In genomic region chr12:102652420-102652819, GRCm38 (mm10) we compare ENCODE assay signal across 11 mouse cellular contexts. TPM values are rescaled to one million over a fixed set of nuclear protein-coding genes. Genes with fewer than 3 reads are reported as not detected.
DNase-seq lines count a peak whose midpoint lies in the region; ATAC-seq and TF ChIP-seq lines count a peak whose summit lies in the region.
"Had no signal": no experiment of that assay in that cellular context is flagged by ENCODE, and none has a peak within 500 bp of the region (broad histone marks: within the 10 kb centered on the region; RNA-seq: fewer than 3 reads in every experiment).

No protein-coding gene starts in this region.

- H3K9ac ChIP-seq in liver, postnatal 0 days (replicated peaks), result no peak overlapping the region
- H3K9ac ChIP-seq in liver, embryonic 11.5 days (ENCODE audit: low read depth, low read length), result no peak overlapping the region
- H3K9ac ChIP-seq: embryonic facial prominence, embryonic 13.5 days; liver, embryonic 15.5 days; midbrain, embryonic 13.5 days had no signal

- WGBS in liver, postnatal 0 days (ENCODE audit: insufficient replicate concordance), result 31% methylated on average over 8 of the region's 8 CpGs
- 22% methylated on average over 8 of the region's 8 CpGs for WGBS in liver, embryonic 11.5 days

- DNase-seq in gastrocnemius, adult 2 months, result no peak
- DNase-seq in gastrocnemius, adult 8-10 months (ENCODE audit: low spot score in 2 of 2), result no peak
- no peak for DNase-seq in liver, postnatal 0 days
- no peak for DNase-seq in liver, embryonic 11.5 days (ENCODE audit: low spot score)
- peak; percentile 44 for DNase-seq in thymus, postnatal 25 days
- DNase-seq in right cerebral cortex, postnatal 36 days (ENCODE audit: low spot score in 2 of 2), result no peak

- ATAC-seq in liver, postnatal 0 days, result no peak
- no peak for ATAC-seq in liver, embryonic 11.5 days (replicated peaks; ENCODE audit: low FRiP score)
- peak; percentile 48 for ATAC-seq in megakaryocyte, adult 5-6 weeks (ENCODE audit: poor library complexity, severe bottlenecking)
- ATAC-seq in monocyte, adult 5-6 weeks (replicated peaks; ENCODE audit: insufficient number of reproducible peaks, low FRiP score, low TSS enrichment, poor library complexity, severe bottlenecking), result no peak
- ATAC-seq: midbrain, embryonic 13.5 days had no signal

- H3K9me3 ChIP-seq in liver, postnatal 0 days (ENCODE audit: low read length), result no peaks in the 10 kb centered on the region
- no peaks in the 10 kb centered on the region for H3K9me3 ChIP-seq in liver, embryonic 11.5 days (ENCODE audit: control insufficient read depth, low read length)
- H3K9me3 ChIP-seq: embryonic facial prominence, embryonic 13.5 days; liver, embryonic 15.5 days; midbrain, embryonic 13.5 days had no signal

- no peak overlapping the region for H3K4me3 ChIP-seq in gastrocnemius, adult 2 months
- no peak overlapping the region for H3K4me3 ChIP-seq in liver, postnatal 0 days (ENCODE audit: low read depth, low read length)
- no peak overlapping the region for H3K4me3 ChIP-seq in liver, embryonic 11.5 days (ENCODE audit: low read depth, low read length)
- H3K4me3 ChIP-seq: embryonic facial prominence, embryonic 13.5 days; liver, embryonic 15.5 days; midbrain, embryonic 13.5 days had no signal

- no peak for TF ChIP-seq CTCF in gastrocnemius, adult 2 months (IDR thresholded peaks at IDR 0.05)
- no peak for TF ChIP-seq CTCF in liver, postnatal 0 days (IDR thresholded peaks at IDR 0.05; ENCODE audit: low read depth)

- H3K4me2 ChIP-seq in liver, postnatal 0 days (ENCODE audit: low read depth, low read length), result no peak overlapping the region
- no peak overlapping the region for H3K4me2 ChIP-seq in liver, embryonic 11.5 days
- H3K4me2 ChIP-seq: embryonic facial prominence, embryonic 13.5 days; liver, embryonic 15.5 days; midbrain, embryonic 13.5 days had no signal

- H3K4me1 ChIP-seq in liver, postnatal 0 days (ENCODE audit: insufficient read depth), result peaks cover 25% of the 10 kb centered on the region
- H3K4me1 ChIP-seq in liver, embryonic 11.5 days (replicated peaks; ENCODE audit: control insufficient read depth, insufficient read depth, low read length), result peaks cover 19% of the 10 kb centered on the region

- H3K27ac ChIP-seq in gastrocnemius, adult 2 months, result peak overlapping the region; percentile 35
- peak overlapping the region; percentile 11; the same call in 1 of the 2 replicates for H3K27ac ChIP-seq in liver, postnatal 0 days (ENCODE audit: low read depth)
- no peak overlapping the region for H3K27ac ChIP-seq in liver, embryonic 11.5 days (ENCODE audit: low read depth, low read length)
- H3K27ac ChIP-seq: embryonic facial prominence, embryonic 13.5 days; liver, embryonic 15.5 days; midbrain, embryonic 13.5 days had no signal

- no peaks in the 10 kb centered on the region for H3K36me3 ChIP-seq in liver, postnatal 0 days (replicated peaks; ENCODE audit: insufficient read depth, low read length)
- no peaks in the 10 kb centered on the region for H3K36me3 ChIP-seq in liver, embryonic 11.5 days (ENCODE audit: control insufficient read depth, insufficient read depth, low read length)
- H3K36me3 ChIP-seq: embryonic facial prominence, embryonic 13.5 days; liver, embryonic 15.5 days; midbrain, embryonic 13.5 days had no signal

- no peak for TF ChIP-seq EP300 in liver, postnatal 0 days (IDR thresholded peaks at IDR 0.05; ENCODE audit: low read depth)

- no peaks in the 10 kb centered on the region for H3K27me3 ChIP-seq in liver, postnatal 0 days (ENCODE audit: insufficient read depth, low read length)
- no peaks in the 10 kb centered on the region; the same call in 1 of the 2 replicates for H3K27me3 ChIP-seq in liver, embryonic 11.5 days (replicated peaks; ENCODE audit: control insufficient read depth, insufficient read depth, low read length)
- H3K27me3 ChIP-seq: embryonic facial prominence, embryonic 13.5 days; liver, embryonic 15.5 days; midbrain, embryonic 13.5 days had no signal

- intact Hi-C loops in gastrocnemius, adult 2 months (cut with DNase I), result no loop called here

RNA-seq across cellular contexts. Expression of gene Itpk1, which starts 52.3 kb away (rescaled TPM):
- total RNA-seq in gastrocnemius, adult 2 months (2021), result 1 to 10 TPM; 6.5 to 6.6 TPM
- 10 to 100 TPM in 1 of 4 experiments, 1 to 10 TPM in 3; 5.7 to 10.4 (median 8.2) TPM for total RNA-seq in gastrocnemius, adult 8-10 months (2022)
- 3.6 TPM in 2 replicates for polyA plus RNA-seq in liver, postnatal 0 days (2015; fragmentation: Nextera tagmentation; extraction: Ambion mirVana)
- 5.8 and 7.3 TPM in 2 replicates for polyA plus RNA-seq in liver, embryonic 11.5 days (2014; fragmentation: Nextera tagmentation; extraction: Ambion mirVana)
- total RNA-seq in megakaryocyte, adult 5-6 weeks (2015), result 10.4 and 10.7 TPM in 2 replicates
- 14.0 and 16.6 TPM in 2 replicates for total RNA-seq in megakaryocyte, adult 5-6 weeks (2017)
- 21.2 to 31.3 TPM (median 22.5 TPM) in 3 replicates for total RNA-seq in monocyte, adult 5-6 weeks (2017)
